Mouse (Mus musculus) cortical plate, adult 2 months (tissue): ENCODE results near the gene Otop2.

Experiments used
- CTCF ChIP-seq: fragments of 200-500 bp; IDR thresholded peaks from 2 replicates; pipeline ENCODE4 v1.5.1; 2011; ENCODE audit warnings: mild to moderate bottlenecking, control low read depth, low read length; ENCODE audit not compliant: insufficient read depth; ENCODE audit errors: extremely low read depth
- POLR2A ChIP-seq: fragments of 200-500 bp; IDR thresholded peaks from 2 replicates; pipeline ENCODE4 v1.6.1; 2011; ENCODE audit warnings: mild to moderate bottlenecking, low read length, control low read depth; ENCODE audit not compliant: insufficient read depth; ENCODE audit errors: extremely low read depth

GRCm38 (mm10) chr11:115267958-115268357 lies 39.0 kb upstream of the Otop2 start:
- no peak for TF ChIP-seq POLR2A
- TF ChIP-seq CTCF: no peak
